Mouse (Mus musculus) midbrain, postnatal 0 days (tissue): Measurements from ENCODE around the gene Flii. TPM values are rescaled to one million over a fixed set of nuclear protein-coding genes. Genes with fewer than 3 reads are reported as not detected.
A peak's percentile ranks its signal among the peaks of the same experiment; 100 is the strongest.

Source experiments
- ATAC-seq: fragments of 200-750 bp; cut with Nextera tagmentation; 2 replicates; pipeline ENCODE4 v1.8.0; 2017; ENCODE audit warnings: moderate number of reproducible peaks, mild to moderate bottlenecking, moderate TSS enrichment, moderate library complexity; ENCODE audit not compliant: low FRiP score
- DNase-seq: peaks from one replicate; pipeline ENCODE4 v3.0.0-alpha.2; 2015; ENCODE audit warnings: low spot score
- H3K27ac ChIP-seq: fragments of 300-500 bp; sonication (generic); 2 replicates; pipeline ENCODE4 v1.5.1; 2014; ENCODE audit warnings: low read depth, mild to moderate bottlenecking, low read length, mixed read lengths
- H3K27me3 ChIP-seq: fragments of 300-500 bp; sonication (generic); 2 replicates; pipeline ENCODE4 v1.6.1; 2014; ENCODE audit warnings: low read length, control low read depth, mixed read lengths; ENCODE audit not compliant: insufficient read depth
- H3K36me3 ChIP-seq: fragments of 300-500 bp; sonication (generic); 2 replicates; pipeline ENCODE4 v1.6.1; 2014; ENCODE audit warnings: low read length, control low read depth, mixed read lengths; ENCODE audit not compliant: insufficient read depth
- H3K4me1 ChIP-seq: fragments of 300-500 bp; sonication (generic); 2 replicates; pipeline ENCODE4 v1.6.1; 2014; ENCODE audit warnings: mild to moderate bottlenecking, control low read depth, antibody characterized with exemption, low read length, mixed read lengths; ENCODE audit not compliant: insufficient read depth
- H3K4me2 ChIP-seq: fragments of 300-500 bp; sonication (generic); 2 replicates; pipeline ENCODE4 v1.6.1; 2014; ENCODE audit warnings: low read depth, mild to moderate bottlenecking, low read length, mixed read lengths; ENCODE audit not compliant: poor library complexity, severe bottlenecking
- H3K4me3 ChIP-seq: fragments of 300-500 bp; sonication (generic); 2 replicates; pipeline ENCODE4 v1.5.1; 2014; ENCODE audit warnings: low read depth, mild to moderate bottlenecking, low read length, moderate library complexity
- H3K9ac ChIP-seq: fragments of 300-500 bp; sonication (generic); replicated peaks from 2 replicates; pipeline ENCODE4 v1.6.1; 2014; ENCODE audit warnings: mild to moderate bottlenecking, low read length, moderate library complexity, mixed read lengths; ENCODE audit not compliant: poor library complexity, severe bottlenecking
- H3K9me3 ChIP-seq: fragments of 300-500 bp; sonication (generic); 2 replicates; pipeline ENCODE4 v1.6.1; 2016; ENCODE audit warnings: low read length, control low read depth
- CTCF ChIP-seq: IDR thresholded peaks from 2 replicates; pipeline ENCODE4 v1.5.1; 2016; ENCODE audit warnings: antibody characterized with exemption, mild to moderate bottlenecking
- WGBS: fragments of 180-500 bp; shearing (Covaris S2); extraction: QIAGEN DNeasy Blood & Tissue Kit; methylation state at CpG from one replicate; pipeline ENCODE4 v1.1.7; 2014; 5-methylcytosine and 5-hydroxymethylcytosine counted together
- polyA plus RNA-seq: library from polyadenylated mRNA; unstranded; fragments of >200 nt; fragmentation: Nextera tagmentation; extraction: Ambion mirVana; gene quantifications from 2 replicates; pipeline ENCODE4 v1.2.1, GENCODE M21; 2015
- total RNA-seq: library from RNA; depleted of rRNA; stranded (reverse); fragments of >200 nt; gene quantifications from 2 replicates; pipeline ENCODE4 v1.2.3, GENCODE M21; 2014

Gene Flii
- total and polyA plus RNA-seq, 2 experiments from 2014 or later: 46.0 to 92.7 TPM

GRCm38 (mm10) chr11:60706696-60707480 is 20.2 kb downstream of the Flii start:
- H3K4me1 ChIP-seq: no peaks in the 10 kb centered on the region
- ATAC-seq (no peak), DNase-seq (no peak)
- no peak overlapping the region for H3K4me2 ChIP-seq
- no peak for TF ChIP-seq CTCF
- no peaks in the 10 kb centered on the region for H3K9me3 ChIP-seq
- WGBS: 87% methylated on average over 13 of the region's 14 CpGs
- H3K36me3 ChIP-seq: peaks cover 73% of the 10 kb centered on the region
- no peak overlapping the region for H3K27ac ChIP-seq
- H3K9ac ChIP-seq: no peak overlapping the region
- H3K27me3 ChIP-seq: no peaks in the 10 kb centered on the region
- H3K4me3 ChIP-seq: no peak overlapping the region

GRCm38 (mm10) chr11:60706076-60706475 is 21.0 kb downstream of the Flii start:
- no peak overlapping the region for H3K4me2 ChIP-seq
- H3K36me3 ChIP-seq: peaks cover 65% of the 10 kb centered on the region
- 94% methylated on average over 7 of the region's 7 CpGs for WGBS
- ATAC-seq (no peak), DNase-seq (no peak)
- H3K9me3 ChIP-seq: no peaks in the 10 kb centered on the region
- no peak overlapping the region for H3K27ac ChIP-seq
- no peaks in the 10 kb centered on the region for H3K27me3 ChIP-seq
- TF ChIP-seq CTCF: no peak
- H3K9ac ChIP-seq: no peak overlapping the region
- H3K4me3 ChIP-seq: no peak overlapping the region
- H3K4me1 ChIP-seq: peaks cover 3% of the 10 kb centered on the region; the same call in 1 of the 2 replicates

GRCm38 (mm10) chr11:60705255-60705654 is 21.8 kb downstream of the Flii start:
- no peak for TF ChIP-seq CTCF
- H3K36me3 ChIP-seq: peaks cover 57% of the 10 kb centered on the region
- DNase-seq (no peak), ATAC-seq (no peak)
- H3K9me3 ChIP-seq: no peaks in the 10 kb centered on the region
- peaks cover 9% of the 10 kb centered on the region; the same call in 1 of the 2 replicates for H3K4me1 ChIP-seq
- no peak overlapping the region for H3K4me2 ChIP-seq
- H3K27me3 ChIP-seq: no peaks in the 10 kb centered on the region
- whole genome bisulfite sequencing: 99% methylated on average over 3 of the region's 3 CpGs
- H3K4me3 ChIP-seq: no peak overlapping the region
- H3K9ac ChIP-seq: no peak overlapping the region
- no peak overlapping the region for H3K27ac ChIP-seq

GRCm38 (mm10) chr11:60704023-60704880 is 22.8 kb downstream of the Flii start:
- WGBS: 93% methylated on average over 19 of the region's 19 CpGs
- Histone ChIP-seq H3K9me3 (no peaks in the 10 kb centered on the region), H3K4me2 (no peak overlapping the region), H3K27ac (no peak overlapping the region), H3K36me3 (peaks cover 47% of the 10 kb centered on the region), H3K9ac (no peak overlapping the region), H3K4me3 (no peak overlapping the region), H3K4me1 (peaks cover 9% of the 10 kb centered on the region; the same call in 1 of the 2 replicates), H3K27me3 (no peaks in the 10 kb centered on the region)
- TF ChIP-seq CTCF: no peak
- no peak for ATAC-seq
- no peak for DNase-seq

- Histone ChIP-seq H3K4me3 (no peak overlapping the region), H3K4me2 (no peak overlapping the region), H3K4me1 (peaks cover 9% of the 10 kb centered on the region; the same call in 1 of the 2 replicates), H3K9me3 (no peaks in the 10 kb centered on the region), H3K27ac (no peak overlapping the region), H3K9ac (no peak overlapping the region), H3K27me3 (no peaks in the 10 kb centered on the region), H3K36me3 (peaks cover 36% of the 10 kb centered on the region)
- ATAC-seq: peak; percentile 45; the same call in 1 of the 2 replicates
- WGBS: 15% methylated on average over 4 of the region's 4 CpGs
- DNase-seq: peak; percentile 90
- TF ChIP-seq CTCF: peak; percentile 77
Measured at GRCm38 (mm10) chr11:60703131-60703530, 23.9 kb downstream of the Flii start.

- H3K4me1 ChIP-seq: peaks cover 9% of the 10 kb centered on the region; the same call in 1 of the 2 replicates
- peak overlapping the region; percentile 80; the same call in 1 of the 2 replicates for H3K4me2 ChIP-seq
- ATAC-seq (no peak), DNase-seq (no peak)
- no peak for TF ChIP-seq CTCF
- 0 out of 2 replicates have a peak overlapping the region, but pooled peaks have one; percentile 12 for H3K27ac ChIP-seq
- H3K9me3 ChIP-seq: no peaks in the 10 kb centered on the region
- peaks cover 21% of the 10 kb centered on the region for H3K36me3 ChIP-seq
- no peaks in the 10 kb centered on the region for H3K27me3 ChIP-seq
- H3K9ac ChIP-seq: no peak overlapping the region
- H3K4me3 ChIP-seq: no peak overlapping the region
- 72% methylated on average over 4 of the region's 4 CpGs for WGBS
Measured at GRCm38 (mm10) chr11:60701611-60702010, 25.5 kb downstream of the Flii start.
